ENCODE assay signal across 16 mouse cellular contexts in the genomic region with DNA sequence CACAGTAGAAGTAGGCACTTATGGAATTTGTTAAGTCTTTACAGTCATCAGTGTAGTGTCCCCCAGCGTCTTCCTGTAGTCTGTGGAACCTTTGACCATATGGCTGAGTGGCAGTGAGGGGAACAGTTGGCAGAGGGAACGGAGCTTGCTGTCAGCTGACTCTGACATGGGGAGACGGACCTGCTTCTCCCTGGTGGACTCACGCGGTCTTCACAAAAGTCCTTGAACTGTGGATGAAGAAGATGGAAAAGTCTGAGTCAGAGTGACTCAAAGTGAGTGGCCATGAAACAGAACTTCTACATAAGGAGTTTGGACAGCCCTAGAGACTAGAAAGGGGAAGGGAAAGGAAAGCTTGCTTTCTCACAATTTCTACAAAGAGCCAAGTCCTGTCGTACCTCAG. TPM values are rescaled to one million over a fixed set of nuclear protein-coding genes. Genes with fewer than 3 reads are reported as not detected.
DNase-seq lines count a peak whose midpoint lies in the region; ATAC-seq lines count a peak whose summit lies in the region.
"Had no signal": no experiment of that assay in that cellular context is flagged by ENCODE, and none has a peak within 500 bp of the region (broad histone marks: within the 10 kb centered on the region; RNA-seq: fewer than 3 reads in every experiment).

No protein-coding gene starts in this region.

- no peaks in the 10 kb centered on the region for H3K27me3 ChIP-seq in megakaryocyte, embryonic 14.5 days (replicated peaks)
- no peaks in the 10 kb centered on the region for H3K27me3 ChIP-seq in forebrain, embryonic 16.5 days (replicated peaks; ENCODE audit: control insufficient read depth, insufficient read depth, low read length)
- H3K27me3 ChIP-seq: embryonic facial prominence, embryonic 12.5 days; liver, embryonic 12.5 days; neural tube, embryonic 13.5 days had no signal

- no peak overlapping the region for H3K27ac ChIP-seq in forebrain, embryonic 16.5 days (ENCODE audit: low read length)
- H3K27ac ChIP-seq: embryonic facial prominence, embryonic 12.5 days; gastrocnemius, adult 2 months; heart, adult 2 months; liver, embryonic 12.5 days; neural tube, embryonic 13.5 days; stomach, postnatal 0 days had no signal

- H3K4me2 ChIP-seq in forebrain, embryonic 16.5 days (ENCODE audit: low read length): no peak overlapping the region
- H3K4me2 ChIP-seq: embryonic facial prominence, embryonic 12.5 days; liver, embryonic 12.5 days; neural tube, embryonic 13.5 days had no signal

- peaks cover 74% of the 10 kb centered on the region for H3K4me1 ChIP-seq in megakaryocyte, embryonic 14.5 days
- peaks cover 25% of the 10 kb centered on the region for H3K4me1 ChIP-seq in forebrain, embryonic 16.5 days (replicated peaks; ENCODE audit: control insufficient read depth, insufficient read depth, low read length)

- peak; percentile 70 for DNase-seq in adrenal gland, adult 2 months
- DNase-seq in adrenal gland, postnatal 25 days: peak; percentile 27
- peak; percentile 84 for DNase-seq in cerebellum, adult 9-11 months
- DNase-seq in kidney, postnatal 25 days: no peak
- no peak for DNase-seq in thymus, postnatal 25 days
- DNase-seq: forebrain, postnatal 0 days; gastrocnemius, adult 2 months; heart, adult 2 months; right cerebral cortex, postnatal 14 days had no signal

- H3K36me3 ChIP-seq in megakaryocyte, embryonic 14.5 days (replicated peaks; ENCODE audit: low read length): peaks cover 2% of the 10 kb centered on the region
- H3K36me3 ChIP-seq in forebrain, embryonic 16.5 days (ENCODE audit: control insufficient read depth, insufficient read depth): no peaks in the 10 kb centered on the region
- H3K36me3 ChIP-seq: embryonic facial prominence, embryonic 12.5 days; liver, embryonic 12.5 days; neural tube, embryonic 13.5 days had no signal

- no peak overlapping the region for H3K9ac ChIP-seq in forebrain, embryonic 16.5 days (replicated peaks; ENCODE audit: low read depth, low read length)
- H3K9ac ChIP-seq: embryonic facial prominence, embryonic 12.5 days; forebrain, postnatal 0 days; liver, embryonic 12.5 days; neural tube, embryonic 13.5 days had no signal

- H3K9me3 ChIP-seq in megakaryocyte, embryonic 14.5 days: no peaks in the 10 kb centered on the region
- no peaks in the 10 kb centered on the region for H3K9me3 ChIP-seq in forebrain, embryonic 16.5 days (ENCODE audit: control insufficient read depth, low read length)
- H3K9me3 ChIP-seq: embryonic facial prominence, embryonic 12.5 days; liver, embryonic 12.5 days; neural tube, embryonic 13.5 days had no signal

- 65% methylated on average over 6 of the region's 6 CpGs for WGBS in forebrain, embryonic 16.5 days

- H3K4me3 ChIP-seq in megakaryocyte, embryonic 14.5 days (replicated peaks): peak overlapping the region; percentile 53
- H3K4me3 ChIP-seq in forebrain, embryonic 16.5 days (replicated peaks; ENCODE audit: low read length): no peak overlapping the region
- H3K4me3 ChIP-seq: embryonic facial prominence, embryonic 12.5 days; gastrocnemius, adult 2 months; heart, adult 2 months; left cerebral cortex, adult 2 months; liver, embryonic 12.5 days; neural tube, embryonic 13.5 days had no signal

- ATAC-seq in forebrain, embryonic 16.5 days: no peak
- ATAC-seq: forebrain, postnatal 0 days; liver, embryonic 12.5 days had no signal

RNA-seq across cellular contexts. Expression of a gene that starts 36.1 kb away (rescaled TPM):
- 10 to 100 TPM in 1 of 2 experiments, 1 to 10 TPM in 1; 9.2 to 13.7 TPM for total RNA-seq in adrenal gland, adult 2 months (2021)
- 11.5 and 29.3 TPM in 2 replicates for polyA plus RNA-seq in adrenal gland, adult 2 months (2012; rRNA removed)
- 4.8 and 10.4 TPM in 2 replicates for total RNA-seq in adrenal gland, postnatal 25 days (2021)
- polyA plus RNA-seq in megakaryocyte, embryonic 14.5 days (2012; ENCODE audit: insufficient read depth, low replicate concordance): 4.0 and 9.5 TPM in 2 replicates
- polyA plus RNA-seq in forebrain, embryonic 16.5 days (2015; fragmentation: Nextera tagmentation; extraction: Ambion mirVana): 42.0 and 45.0 TPM in 2 replicates

Comparison
In these comparisons a context has a peak if more than half of its experiments do, and no peak if none do; other contexts are left out.
1. DNase-seq: peak in adrenal gland, adult 2 months (single experiment), adrenal gland, postnatal 25 days (single experiment) and cerebellum, adult 9-11 months (single experiment); none in kidney, postnatal 25 days (0 of 2) and thymus, postnatal 25 days (single experiment).